Mouse (Mus musculus): Measurements from ENCODE around the gene Engase.

The Engase gene

DNA sequence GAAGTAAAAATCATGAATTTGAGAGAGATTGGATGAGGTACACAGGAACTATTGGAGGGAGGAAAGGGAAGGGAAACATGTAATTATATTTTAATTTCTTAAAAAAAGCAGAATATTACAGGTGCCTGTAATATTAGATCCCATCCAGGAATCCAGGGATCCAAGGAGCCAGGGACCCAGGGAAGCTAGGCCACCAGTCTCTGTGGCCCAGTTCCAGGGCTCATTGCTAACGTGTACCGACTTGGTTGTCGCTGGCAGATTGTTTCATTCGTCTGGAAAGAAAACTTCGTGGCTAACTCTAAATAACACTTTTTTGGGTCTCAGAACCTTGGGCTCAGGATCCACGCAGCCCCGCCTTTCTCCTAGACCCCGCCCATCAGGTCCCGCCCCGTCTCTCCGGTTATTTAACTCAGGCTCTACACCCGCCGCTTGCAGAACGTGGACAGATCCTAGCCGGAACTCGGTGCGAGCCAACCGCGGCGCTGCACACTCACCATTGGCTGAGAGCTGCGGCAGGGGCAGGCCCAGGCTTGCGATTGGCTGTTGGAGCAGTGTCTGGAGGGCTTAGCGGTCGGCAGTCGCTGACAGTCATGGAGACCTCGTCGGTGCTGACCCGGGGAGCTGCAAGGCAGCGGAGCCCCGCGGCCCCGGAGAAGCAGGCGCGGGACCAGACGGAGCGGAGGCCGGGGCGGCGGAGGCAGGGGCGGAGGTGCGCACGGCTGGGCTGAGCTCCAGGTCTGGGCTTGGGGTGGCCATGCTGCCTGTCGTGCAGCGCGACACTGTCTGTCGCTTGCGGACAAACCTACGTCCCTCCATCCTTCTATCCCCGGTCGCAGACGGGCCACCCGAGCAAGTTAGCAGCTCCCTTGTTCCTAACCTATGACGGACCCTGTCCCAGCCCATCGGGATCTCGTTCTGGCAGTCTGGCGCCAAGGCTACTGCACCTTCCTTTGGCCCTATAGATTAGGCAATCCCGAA lies at the start of gene Engase:
Engase (plus strand) TSS at position 434 of the 978 bp plus-strand sequence.
- DNase-seq (ENCODE audit: low spot score in 2 of 2) = peak; percentile 93 to 98

DNA sequence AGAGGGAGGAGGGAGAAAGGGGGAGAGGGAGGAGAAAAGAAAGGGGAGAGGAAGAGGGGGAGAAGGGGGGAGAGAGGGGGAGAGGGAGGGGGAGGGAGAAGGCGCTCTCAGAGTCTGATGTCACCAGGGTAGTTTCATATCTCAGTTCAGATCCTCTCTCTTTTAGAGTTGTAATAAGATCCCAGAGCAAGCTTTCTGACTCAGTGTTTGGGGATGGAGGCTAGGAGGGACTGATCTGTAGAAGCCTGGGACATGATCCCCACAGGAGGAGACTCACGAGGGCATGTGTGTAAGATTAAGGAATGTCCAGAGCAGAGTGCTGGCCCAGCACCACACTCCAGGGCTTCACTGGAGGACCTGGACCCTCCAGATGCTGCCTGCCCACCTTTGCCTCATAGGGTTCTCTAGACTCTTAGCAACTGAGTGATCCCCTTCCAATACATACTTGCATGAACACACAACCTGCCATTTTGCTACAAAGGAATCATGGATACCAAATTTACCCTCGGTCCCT lies 49.3 kb upstream of the Engase start:
- no peak for DNase-seq (ENCODE audit: low spot score in 2 of 2)

DNA sequence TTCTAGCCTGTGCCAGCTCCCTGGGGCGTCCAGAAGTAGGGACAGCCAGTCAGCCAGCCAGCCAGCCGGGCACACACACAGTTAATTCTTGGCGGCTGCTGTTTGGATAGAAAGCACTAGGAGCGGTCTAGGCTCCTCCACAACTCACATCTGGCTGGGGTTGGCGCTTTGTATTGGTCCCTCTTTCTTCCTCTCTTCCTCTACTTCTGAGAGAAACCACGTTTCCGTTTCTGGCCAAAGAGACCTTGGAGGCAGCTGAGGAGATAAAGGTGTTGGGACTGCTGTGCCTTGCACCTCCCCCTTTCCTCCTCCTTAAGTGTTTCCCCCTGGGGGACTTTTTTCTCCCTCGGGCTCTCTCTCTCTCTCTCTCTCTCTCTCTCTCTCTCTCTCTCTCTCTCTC lies 48.6 kb upstream of the Engase start, which contains the start of gene C1qtnf1:
C1qtnf1 (plus strand) TSS at position 218 of the 400 bp plus-strand sequence.
- DNase-seq (ENCODE audit: low spot score in 2 of 2) = no peak

DNA sequence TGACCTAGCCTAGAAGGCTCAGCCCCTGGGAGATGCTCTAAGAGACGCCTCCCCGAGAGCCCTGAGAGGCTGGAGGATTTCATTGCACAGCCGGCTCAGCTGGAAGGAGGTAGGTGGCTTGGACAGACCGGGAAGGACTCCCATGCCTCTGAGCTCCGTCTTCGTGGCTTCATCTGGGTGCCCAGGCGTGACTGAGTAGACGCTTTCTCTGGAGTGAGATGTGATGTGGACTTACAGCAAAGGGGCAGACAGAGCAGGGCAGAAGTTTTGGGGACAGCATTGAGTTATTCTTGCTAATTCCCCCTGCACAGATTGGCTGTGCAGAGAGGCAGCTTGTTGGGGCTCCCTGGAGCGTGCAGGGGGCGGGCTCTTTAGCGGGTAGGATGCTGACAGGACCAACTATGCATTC lies 48.2 kb upstream of the Engase start:
- no peak for DNase-seq (ENCODE audit: low spot score in 2 of 2)

DNA sequence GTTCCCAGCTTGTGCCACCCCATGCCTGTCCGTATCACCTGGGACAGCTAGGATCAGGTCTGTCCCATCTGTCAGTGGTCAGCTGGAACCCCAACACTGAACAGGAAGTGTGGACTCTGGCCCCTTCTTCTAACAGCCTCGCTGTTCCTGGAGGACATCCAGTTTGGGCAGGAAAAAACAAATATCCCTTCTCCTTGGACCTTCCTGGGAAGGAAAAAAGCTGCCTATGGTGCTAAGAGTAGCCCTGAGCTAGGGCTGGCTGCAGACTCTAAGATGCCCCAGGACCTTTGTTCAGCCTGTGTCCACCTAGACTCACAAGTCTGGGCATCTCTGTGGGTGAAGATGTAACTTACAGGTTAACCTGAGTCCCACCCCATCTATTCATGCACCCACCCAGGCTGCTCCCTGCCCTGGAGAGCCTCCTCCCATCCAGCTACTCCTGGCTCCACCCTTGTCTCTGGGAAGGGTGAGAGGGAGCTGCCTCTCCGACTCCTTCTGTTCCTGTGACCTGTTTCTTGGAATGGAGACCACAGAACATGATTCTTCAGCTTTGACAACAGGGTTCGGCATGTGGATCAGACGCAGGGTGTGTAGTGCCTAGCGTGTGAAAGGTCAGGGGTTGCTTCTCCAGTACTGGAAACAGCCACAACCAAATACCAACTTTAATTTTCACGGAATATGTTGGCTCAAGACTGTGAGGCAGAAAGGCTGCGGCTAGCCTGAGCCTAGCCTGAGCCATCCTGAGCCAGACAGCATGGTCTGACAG lies 47.5 kb upstream of the Engase start:
- DNase-seq (ENCODE audit: low spot score in 2 of 2) = no peak

DNA sequence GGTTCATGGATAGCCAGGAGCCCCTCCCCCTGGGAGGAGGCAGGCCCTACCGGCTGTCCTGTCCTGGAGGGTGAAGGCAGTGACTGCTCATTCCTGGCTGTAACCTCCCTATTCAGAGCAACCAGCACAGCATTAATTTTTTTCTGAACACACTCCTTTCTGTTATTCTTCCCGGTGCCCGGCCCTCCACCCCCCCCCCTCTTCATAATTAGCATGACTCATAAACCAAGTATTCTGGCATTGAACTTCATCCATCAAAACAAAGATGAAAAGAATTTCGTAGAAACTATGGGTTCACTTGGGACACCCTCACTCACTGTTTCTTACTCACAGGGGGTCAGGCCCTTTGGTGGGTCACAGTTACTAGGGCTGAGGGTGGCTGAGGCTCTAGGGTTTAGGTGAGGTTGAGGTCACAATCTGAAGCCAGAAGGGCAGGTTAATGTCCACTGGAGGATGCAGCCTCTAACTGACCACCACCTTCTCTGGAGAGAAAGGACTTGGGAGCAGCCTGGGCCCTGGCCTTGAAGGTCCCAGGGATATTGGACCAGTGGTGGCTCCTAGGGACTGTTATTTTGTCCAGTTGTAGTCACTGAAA lies 46.2 kb upstream of the Engase start:
- DNase-seq (ENCODE audit: low spot score in 2 of 2) = no peak

DNA sequence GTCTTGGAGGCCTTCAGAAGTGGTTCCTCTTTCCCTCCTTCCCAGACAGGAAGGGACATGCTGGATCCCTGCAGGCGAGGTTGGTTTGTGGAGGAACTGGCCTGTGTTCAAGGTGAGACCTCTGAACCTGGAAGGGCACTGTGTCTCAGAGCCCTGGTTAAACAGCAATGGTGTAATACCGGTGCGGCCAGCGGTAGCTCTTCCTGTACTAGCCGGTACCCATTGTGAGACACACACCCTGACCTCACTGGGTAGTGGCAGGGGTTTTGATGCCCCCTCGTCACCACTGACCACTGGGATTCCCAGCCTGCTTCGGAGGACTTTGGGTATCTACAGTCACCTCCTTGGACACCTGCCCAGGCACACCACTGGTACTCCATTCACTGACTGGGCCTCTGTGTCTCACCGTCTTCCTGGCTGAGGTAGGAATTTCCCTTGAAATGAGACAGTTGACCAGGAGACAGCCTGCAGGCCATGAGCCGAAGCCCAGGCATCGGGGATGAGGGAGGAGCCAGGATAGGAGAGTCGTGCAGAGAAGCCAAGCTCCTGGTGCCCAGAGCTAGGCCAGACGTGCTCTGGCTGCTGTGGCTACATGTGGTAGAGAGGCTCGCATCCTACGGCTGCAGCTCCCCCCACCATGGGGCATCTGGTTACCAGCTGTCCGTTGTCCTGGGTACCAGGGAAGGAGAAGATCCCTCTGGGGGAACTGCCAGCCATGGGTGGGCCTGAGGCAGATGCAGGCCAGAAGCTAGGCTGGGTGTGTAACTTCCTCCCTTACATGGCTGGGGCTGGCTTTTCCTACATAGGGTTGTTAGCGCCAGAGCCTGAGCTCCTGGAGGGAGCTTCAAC lies 45.3 kb upstream of the Engase start:
- no peak for DNase-seq (ENCODE audit: low spot score in 2 of 2)

DNA sequence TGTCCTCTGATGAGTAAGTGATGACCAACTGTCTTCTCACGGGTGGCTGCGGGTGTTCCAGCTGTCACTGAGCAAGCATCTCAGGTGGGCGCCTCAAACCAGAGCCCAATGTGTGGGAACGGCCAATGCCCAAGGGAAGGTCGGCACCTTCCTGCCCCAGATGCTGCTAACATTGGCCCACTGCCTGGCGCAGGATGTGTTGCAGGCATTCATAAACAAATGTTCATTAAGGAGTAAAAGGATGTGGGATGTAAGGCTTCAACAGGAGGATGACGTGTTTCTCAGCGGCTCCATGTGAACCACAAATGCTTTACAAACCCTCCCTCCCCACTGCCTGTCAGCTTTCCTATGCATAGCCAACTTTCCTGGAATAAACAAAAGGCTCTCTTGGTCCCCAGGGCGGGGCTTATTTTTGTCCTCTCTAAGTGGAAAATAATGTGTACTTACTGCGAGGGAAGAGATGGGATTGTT lies 43.2 kb upstream of the Engase start:
- no peak for DNase-seq (ENCODE audit: low spot score in 2 of 2)

DNA sequence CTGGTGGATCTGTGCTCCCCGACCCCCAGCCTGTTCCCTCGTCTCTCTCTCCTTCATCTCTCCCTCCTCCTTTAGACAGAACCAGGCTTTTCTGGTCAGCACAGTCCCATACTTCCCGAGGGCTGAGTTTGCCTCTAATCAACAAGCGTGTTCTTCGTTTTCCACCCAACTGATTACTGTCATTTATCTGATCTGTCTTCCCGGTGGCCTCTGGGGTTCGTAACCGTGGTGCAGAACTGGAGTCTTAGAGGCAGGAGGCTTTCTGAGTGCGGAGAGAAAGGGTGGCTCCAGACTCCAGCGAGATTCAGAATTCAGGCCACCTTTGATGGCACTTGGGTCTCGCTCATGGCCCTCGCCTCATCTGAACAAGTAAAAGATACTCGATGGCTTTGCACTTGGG lies 42.5 kb upstream of the Engase start:
- no peak for DNase-seq (ENCODE audit: low spot score in 2 of 2)

DNA sequence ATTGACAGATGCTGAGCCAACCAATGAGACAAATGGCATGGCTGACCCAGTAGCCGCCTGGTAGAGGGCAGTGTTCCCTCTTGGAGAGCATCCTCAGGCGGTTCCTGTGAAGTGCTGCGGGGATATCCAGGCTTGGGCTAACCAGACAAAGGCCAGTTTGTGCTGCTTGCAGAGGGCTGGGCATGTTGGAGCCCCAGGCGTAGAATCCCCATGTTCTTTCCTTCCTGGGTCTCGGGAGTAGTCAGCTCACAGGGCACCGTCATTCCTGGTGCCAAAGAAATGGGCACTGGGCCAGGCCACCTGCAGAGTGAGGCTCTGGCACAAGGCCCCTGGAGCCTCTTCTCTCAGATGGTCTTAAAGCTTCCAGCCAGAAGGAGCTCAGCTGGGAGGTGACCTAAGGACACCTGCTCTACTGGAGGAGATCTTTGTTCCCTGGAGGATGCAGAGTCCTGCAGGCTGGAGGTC lies 40.1 kb upstream of the Engase start:
- DNase-seq (ENCODE audit: low spot score in 2 of 2) = peak in 1 of 2 experiments; percentile 32

DNA sequence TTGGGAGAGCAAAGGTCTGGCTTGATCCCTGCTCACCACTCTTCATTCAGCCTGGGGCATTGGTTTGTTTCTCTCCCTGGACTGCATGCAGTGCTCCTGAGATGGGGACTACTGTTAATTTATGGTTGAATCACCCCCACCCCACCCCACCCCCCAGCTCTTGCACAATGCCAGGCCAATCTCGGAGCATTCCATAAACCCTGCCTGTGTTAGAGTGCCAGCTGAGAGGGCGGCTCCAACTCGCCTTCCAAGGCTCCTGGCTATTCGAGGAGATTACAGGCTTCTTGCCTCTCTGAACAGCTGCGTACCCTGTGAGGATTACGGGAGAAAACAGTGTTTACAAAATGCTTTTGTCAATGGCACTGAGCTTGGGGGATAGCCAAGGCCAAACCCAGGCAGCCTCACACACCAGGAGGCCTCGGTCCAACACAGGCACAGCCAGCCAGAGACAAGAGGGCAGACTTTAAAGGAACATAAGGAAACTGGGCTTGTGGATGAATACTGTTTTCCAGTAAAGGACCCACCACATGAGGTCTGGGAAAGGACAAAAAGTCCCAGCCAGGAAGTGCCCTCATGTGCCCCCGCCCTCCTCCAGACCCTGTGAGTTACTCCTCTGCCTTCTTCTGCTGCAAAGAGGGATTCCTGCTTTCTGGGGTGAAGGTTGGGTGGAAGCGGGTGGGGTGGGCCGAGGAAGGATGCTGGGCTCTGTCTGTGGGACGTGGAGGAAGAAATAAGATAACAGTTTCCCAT lies 37.8 kb upstream of the Engase start:
- no peak for DNase-seq (ENCODE audit: low spot score in 2 of 2)

DNA sequence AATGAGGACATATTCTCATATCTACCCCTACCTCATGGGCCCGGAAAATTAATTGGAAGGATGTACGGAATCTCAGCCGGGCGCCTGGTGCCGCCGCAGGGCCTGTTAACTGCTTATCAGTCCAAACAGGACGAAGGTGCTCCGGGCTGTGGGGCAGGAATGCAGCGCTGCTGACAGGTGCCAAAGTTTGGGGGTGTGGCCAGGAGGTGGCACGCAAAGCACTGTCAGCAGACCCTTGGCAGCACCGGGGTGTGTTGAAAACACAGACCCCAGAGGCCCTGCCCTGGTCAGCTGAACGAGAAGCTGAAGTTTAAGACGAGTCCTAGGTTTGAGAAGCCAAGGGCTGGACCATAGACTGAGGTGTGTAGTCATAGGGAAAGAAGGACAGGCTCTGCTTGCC lies 33.9 kb upstream of the Engase start:
- DNase-seq (ENCODE audit: low spot score in 2 of 2) = no peak

DNA sequence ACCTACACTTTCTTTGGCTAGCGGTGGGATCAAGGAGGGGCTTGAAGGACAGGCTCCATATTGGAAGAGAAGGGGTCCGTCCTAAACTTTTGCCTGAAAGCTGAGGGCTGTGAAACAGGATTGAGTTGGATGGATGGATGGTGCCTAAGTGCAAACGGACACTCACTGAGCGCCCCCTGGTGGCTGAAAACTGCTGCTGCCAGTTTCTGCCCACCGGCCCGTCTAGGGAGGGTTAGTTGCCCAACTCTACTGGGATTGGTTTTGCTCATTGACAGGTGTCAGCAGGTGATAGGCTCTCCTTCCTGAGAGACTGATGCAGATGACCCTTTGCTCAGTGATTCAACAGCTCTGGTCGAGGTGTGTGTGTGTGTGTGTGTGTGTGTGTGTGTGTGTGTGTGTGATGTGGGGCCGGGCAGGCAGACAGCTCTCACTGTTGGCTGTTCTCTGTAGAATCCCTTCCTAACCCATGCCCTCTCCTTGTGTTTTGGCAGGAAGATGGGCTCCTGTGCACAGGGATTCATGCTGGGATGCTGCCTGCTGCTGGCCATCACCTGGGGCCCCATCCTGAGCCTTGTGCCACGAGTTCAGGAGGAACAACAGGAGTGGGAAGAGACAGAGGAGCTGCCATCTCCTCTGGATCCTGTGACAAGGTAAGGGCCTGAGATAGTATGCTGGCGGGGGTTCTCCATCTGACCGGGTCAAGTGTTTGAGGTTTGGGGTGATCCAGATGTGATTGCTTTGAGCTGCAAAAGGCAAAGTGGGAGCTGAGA lies 33.2 kb upstream of the Engase start:
- peak in 1 of 2 experiments; percentile 60 for DNase-seq (ENCODE audit: low spot score in 2 of 2)

DNA sequence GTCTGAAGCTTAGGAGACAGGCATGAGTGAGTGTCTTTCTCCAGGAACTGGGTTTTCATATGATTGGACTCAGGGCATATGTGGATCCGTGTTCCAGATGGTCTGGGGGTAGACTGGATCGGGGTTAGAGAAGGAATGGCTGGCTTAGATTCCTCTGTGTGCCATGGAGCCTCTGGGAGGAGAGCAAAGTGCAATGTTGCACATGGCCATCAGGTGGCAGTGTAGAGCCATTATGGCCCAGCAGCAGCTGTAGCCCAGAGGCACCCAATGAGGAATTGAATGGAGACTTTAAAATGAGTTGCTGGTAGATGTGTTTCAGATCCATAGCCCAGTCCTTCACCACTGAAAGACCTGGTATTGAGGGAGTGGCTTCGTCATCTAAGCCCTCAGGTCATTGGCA lies 30.8 kb upstream of the Engase start:
- peak in 1 of 2 experiments; percentile 72 for DNase-seq (ENCODE audit: low spot score in 2 of 2)

DNA sequence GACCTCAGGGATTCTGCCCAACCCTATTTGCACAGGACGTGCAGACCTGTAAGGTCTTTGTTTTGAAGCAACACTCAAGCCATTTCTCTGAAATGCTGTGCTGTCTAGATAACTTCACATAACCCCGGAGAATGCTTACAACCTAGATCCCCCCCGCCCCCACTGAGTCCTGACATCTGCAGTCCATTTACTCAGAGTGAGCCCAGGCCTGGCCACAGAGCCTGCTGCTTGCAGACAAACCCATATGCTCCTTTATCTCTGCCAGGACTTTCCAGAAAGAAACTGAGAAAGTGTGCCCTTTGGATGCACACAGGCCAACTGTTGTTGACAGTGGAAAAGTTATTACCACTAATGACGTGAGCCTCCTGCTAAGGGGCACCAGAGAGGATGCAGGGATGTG lies 29.3 kb upstream of the Engase start:
- no peak for DNase-seq (ENCODE audit: low spot score in 2 of 2)

DNA sequence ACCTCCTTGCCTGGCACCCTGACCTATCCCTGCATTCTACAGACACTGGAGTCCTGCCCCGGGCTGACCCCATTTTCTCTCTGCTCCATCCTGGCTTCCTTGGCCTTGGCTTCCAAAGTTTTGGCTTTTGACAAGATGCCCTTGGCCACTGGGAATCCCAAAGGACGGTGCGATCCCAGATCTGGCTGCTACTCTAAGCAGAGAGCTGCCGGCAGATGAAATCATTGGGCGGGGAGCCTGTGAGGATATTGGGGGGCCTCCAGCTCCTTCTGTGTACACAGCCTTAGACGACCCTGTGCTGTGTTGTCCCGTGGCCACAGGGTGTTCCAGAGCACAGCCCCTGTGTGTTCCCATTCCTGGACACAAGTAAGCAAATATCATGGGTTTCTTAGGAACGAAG lies 28.2 kb upstream of the Engase start:
- no peak for DNase-seq (ENCODE audit: low spot score in 2 of 2)

DNA sequence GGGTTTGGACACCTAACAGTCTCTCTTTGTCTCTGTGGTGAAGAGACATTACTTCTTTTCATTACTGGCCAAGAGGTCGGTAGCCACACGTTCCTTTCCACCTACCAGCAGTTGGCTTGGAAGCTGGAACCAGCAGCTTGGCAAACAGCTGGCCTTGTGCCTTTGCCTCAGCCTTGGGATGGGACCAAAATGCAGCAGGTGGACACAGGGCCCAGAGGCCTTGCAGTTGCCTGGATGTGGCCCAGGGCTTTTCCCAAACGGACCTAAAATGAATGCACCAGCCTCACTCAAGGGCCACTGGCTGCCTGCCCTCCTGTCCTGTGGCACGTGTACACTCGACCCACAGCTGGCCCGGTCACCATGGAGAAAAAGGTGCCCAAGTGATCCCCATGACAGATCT lies 25.4 kb upstream of the Engase start:
- DNase-seq (ENCODE audit: low spot score in 2 of 2) = no peak

DNA sequence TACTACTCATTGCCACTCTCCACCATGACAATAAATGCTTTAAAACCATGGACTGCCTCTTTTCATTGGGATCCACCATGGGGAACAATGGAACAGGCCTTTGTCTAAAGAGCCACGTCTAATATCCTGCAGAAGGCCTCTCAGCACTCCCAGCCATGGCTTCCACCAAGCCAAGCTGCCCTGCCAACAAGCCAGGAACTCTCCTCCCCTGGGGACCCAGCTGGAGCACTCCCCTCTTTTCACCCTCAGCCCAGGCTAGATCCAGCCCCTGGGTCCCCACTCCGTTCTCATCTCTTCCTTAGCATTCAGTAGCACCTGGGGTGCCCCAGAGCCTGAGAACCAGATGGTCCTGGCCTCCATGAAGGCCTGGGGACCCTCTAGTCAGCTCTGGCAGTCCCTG lies 23.7 kb upstream of the Engase start:
- DNase-seq (ENCODE audit: low spot score in 2 of 2) = no peak
